Mouse (Mus musculus): ENCODE results near the gene Ddost.

Ddost gene

GRCm38 (mm10) chr4:138336876-138337275 lies 32.3 kb downstream of the Ddost start:
- no peak for DNase-seq (ENCODE audit: low read depth, low spot score)

- DNase-seq (ENCODE audit: low read depth, low spot score): no peak
Observed at GRCm38 (mm10) chr4:138337341-138337740, 32.8 kb downstream of the Ddost start.

GRCm38 (mm10) chr4:138339963-138340362 lies 35.4 kb downstream of the Ddost start:
- no peak for DNase-seq (ENCODE audit: low read depth, low spot score)

GRCm38 (mm10) chr4:138341393-138341792 lies 36.9 kb downstream of the Ddost start:
- DNase-seq (ENCODE audit: low read depth, low spot score): no peak

GRCm38 (mm10) chr4:138342048-138342447 lies 37.5 kb downstream of the Ddost start:
- DNase-seq (ENCODE audit: low read depth, low spot score): no peak

GRCm38 (mm10) chr4:138342778-138343177 lies 38.2 kb downstream of the Ddost start:
- no peak for DNase-seq (ENCODE audit: low read depth, low spot score)

GRCm38 (mm10) chr4:138343341-138343837 lies 38.9 kb downstream of the Ddost start:
- DNase-seq (ENCODE audit: low read depth, low spot score): no peak

GRCm38 (mm10) chr4:138344891-138345545 lies 40.5 kb downstream of the Ddost start:
- DNase-seq (ENCODE audit: low read depth, low spot score): no peak

- DNase-seq (ENCODE audit: low read depth, low spot score): no peak
Observed at GRCm38 (mm10) chr4:138347280-138347679, 42.8 kb downstream of the Ddost start.

- DNase-seq (ENCODE audit: low read depth, low spot score): no peak
Observed at GRCm38 (mm10) chr4:138348716-138349115, 44.2 kb downstream of the Ddost start.

GRCm38 (mm10) chr4:138351821-138352220 lies 47.3 kb downstream of the Ddost start:
- no peak for DNase-seq (ENCODE audit: low read depth, low spot score)

- DNase-seq (ENCODE audit: low read depth, low spot score): no peak
Observed at GRCm38 (mm10) chr4:138352692-138353091, 48.2 kb downstream of the Ddost start.

- DNase-seq (ENCODE audit: low read depth, low spot score): no peak
Observed at GRCm38 (mm10) chr4:138353438-138354171, 49.1 kb downstream of the Ddost start.

- no peak for DNase-seq (ENCODE audit: low read depth, low spot score)
Observed at GRCm38 (mm10) chr4:138355496-138355895, 51.0 kb downstream of the Ddost start.

- DNase-seq (ENCODE audit: low read depth, low spot score): no peak
Observed at GRCm38 (mm10) chr4:138356141-138356540, 51.6 kb downstream of the Ddost start.

GRCm38 (mm10) chr4:138356551-138356950 lies 52.0 kb downstream of the Ddost start:
- no peak for DNase-seq (ENCODE audit: low read depth, low spot score)

GRCm38 (mm10) chr4:138358176-138358575 lies 53.6 kb downstream of the Ddost start:
- no peak for DNase-seq (ENCODE audit: low read depth, low spot score)

GRCm38 (mm10) chr4:138361370-138361821 lies 56.9 kb downstream of the Ddost start:
- DNase-seq (ENCODE audit: low read depth, low spot score): no peak

All from WW6 (cell line).